Mouse (Mus musculus): ENCODE results near the gene Pcyt2.

Gene Pcyt2

DNA sequence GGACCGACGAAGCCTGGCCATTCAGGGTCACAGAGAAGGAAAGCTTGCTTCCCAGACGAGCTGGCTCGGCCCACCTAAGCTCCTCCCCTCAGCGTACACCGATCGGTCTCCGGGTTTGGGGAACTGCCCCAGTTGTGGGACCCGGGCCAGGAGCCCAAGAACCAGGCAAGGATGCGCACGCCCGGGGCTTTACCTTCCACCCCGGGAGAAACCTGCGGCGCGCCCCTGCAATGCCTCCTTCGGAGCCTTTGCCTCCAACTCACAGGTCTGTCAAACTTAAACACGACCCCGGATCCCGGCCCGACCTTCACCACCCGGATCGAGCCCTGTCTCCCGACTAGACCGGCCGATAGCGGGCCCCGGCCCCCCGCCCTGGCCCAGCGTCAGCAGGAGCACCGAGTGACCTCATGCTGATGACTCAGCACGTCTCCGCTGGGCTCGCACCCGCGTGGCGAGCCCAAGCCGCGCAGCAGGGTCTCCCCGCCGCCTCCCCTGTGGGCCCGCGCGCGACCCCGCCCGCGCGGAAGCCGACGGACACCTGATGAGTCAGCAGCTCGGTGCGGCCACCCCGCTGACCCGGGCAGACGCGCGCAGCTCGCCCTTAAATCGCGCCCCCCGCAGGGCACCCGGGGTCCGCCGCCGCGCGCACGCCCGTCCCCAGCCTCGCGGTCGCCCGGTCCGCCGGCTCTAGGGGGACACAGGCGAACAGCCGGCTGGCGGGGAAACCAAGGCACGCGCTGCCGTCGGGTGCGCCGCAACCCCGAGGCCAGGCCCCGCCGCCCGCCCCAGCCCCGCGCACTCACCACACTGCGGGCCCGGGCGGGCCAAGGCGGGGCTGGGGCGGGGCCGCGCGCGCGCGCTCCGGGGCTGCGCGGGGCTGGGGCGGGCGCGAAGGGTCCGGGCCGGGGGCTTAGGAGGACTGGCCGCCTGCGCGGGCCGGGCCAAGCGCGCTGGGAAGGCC lies 15.1 kb upstream of the Pcyt2 start:
- peak; percentile 73 to 75 for DNase-seq

DNA sequence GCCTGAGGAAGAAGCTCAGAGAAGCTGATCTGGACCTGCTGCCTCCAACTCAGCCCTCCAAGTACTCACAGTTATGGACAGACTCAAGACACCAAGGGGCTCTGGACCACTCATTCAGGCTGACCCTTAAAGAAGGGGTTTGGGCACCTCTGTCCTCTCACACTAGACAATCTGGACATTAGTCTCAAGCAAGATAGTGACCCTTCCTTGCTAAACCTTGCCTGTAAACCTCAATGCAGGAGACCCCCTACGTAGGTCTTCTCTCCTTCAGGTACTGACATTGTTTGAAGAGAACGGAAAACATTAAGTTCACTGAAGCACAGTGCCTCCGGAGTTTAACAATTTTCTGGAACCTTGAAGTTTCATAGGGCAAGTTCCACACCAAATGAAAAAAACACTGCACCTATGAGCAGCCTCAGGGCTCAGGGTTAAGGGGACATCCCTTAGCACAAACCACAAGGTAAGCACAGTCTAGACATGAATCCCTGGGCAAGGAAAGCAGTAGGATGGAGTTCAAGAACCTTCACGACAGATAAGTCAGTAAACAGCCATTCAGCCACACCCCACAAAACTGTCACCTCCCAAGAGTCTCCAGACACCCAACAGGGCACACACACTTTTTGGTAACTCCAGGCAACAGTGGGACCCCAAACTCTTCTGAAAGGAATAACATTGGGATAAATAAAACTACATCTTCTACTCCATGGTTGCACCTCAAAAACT lies 14.2 kb upstream of the Pcyt2 start:
- no peak for DNase-seq

DNA sequence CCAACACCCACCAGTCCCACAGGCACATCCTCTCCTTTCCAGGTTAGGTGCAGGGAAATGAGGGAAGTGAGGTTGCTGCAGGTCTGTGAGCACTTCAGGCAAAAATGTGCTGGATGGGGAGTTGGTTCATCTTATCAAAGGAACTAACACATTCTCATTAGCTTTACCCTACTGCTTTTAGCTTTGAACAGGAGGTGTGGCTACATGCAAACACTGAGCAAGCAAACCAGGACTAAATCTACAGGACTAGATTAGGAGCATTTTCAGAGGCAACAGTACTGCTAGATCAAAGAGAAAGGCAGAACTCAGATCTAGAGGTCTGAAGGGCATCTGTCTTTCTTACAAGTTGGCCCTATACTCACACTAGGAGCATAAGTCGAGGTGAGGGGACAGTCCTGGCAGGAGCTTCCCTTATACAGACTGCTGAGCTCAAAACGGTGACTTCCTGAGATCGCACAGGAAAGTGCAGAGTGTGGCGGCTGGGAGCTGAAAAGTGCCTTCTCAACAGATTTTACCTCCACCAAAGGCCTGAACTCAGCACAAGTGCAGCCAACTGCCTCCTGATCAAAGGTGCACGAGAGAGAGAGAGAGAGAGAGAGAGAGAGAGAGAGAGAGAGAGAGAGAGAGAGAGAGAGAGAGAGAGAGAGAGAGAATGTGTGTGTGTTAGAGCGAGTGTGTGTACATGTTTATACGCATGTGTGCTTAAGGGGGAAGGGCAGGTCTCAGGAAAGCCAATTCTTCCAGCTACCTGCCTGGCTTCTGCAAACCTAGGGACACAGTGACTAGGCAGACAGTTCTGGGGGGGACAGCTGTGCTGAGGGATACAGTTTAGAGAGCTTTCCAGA lies 13.4 kb upstream of the Pcyt2 start:
- no peak for DNase-seq

DNA sequence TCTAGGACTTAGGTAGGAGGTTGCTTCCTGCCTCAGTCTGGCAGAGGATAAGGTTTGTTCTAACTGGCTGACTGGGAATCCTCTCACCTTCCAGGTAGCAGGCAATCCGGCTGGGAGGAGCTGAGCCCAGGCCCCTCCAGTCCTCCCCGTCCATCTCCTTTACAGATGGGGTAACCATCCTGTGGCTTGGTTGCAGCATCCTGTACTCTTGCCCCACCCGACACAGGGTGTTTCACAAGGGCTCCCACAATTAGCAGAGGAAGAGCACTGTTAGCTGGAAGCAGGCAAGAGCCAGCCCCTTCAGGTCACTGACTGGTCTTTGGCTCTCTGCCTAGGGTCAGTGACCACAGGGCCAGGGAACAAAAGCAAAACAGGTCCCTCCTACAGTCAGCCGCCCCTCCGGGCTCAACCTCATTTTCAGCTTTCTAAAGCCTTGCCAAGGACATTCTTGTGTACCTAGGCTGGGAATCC lies 12.7 kb upstream of the Pcyt2 start:
- no peak for DNase-seq

DNA sequence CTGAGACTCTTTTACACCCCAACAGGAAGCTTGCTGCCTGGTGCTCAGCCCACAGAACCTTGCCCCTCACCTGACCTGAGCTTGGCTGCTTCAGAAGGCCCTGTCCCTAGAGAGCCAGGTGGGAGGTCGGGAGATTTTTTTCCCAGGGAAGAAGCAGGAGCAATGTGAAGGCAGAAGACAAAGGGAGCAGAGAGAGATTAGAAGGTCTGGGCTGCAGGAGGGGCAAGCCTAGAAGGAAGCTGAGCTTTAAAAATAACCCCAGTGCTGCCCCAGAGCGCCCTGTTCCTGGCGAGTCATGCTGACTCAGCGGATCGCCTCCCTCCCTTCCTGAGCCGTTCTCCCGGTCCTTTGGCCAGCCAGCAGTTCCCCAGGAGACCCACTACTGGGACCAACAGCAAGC lies 12.2 kb upstream of the Pcyt2 start:
- DNase-seq: no peak

DNA sequence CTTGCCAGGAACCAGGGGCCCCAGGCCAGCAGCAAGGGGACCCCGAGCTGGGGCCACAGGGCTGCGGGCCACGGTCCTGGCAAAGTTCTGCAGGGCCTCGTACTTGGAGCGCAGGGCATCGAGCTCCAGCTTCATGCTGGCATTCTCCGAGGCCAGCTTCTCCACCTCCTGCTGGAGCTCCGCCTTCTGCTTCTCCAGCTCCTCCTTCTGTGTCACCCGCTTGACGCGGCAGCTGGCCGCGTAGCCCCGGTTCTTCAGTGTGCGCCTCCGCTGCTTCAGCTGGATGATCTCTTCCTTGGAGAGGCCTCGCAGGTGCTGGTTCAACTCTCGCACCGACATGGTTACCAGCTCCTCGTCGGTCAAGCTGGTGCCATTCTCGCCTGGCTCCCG lies 11.6 kb upstream of the Pcyt2 start:
- peak in 1 of 2 experiments; percentile 40 for DNase-seq

DNA sequence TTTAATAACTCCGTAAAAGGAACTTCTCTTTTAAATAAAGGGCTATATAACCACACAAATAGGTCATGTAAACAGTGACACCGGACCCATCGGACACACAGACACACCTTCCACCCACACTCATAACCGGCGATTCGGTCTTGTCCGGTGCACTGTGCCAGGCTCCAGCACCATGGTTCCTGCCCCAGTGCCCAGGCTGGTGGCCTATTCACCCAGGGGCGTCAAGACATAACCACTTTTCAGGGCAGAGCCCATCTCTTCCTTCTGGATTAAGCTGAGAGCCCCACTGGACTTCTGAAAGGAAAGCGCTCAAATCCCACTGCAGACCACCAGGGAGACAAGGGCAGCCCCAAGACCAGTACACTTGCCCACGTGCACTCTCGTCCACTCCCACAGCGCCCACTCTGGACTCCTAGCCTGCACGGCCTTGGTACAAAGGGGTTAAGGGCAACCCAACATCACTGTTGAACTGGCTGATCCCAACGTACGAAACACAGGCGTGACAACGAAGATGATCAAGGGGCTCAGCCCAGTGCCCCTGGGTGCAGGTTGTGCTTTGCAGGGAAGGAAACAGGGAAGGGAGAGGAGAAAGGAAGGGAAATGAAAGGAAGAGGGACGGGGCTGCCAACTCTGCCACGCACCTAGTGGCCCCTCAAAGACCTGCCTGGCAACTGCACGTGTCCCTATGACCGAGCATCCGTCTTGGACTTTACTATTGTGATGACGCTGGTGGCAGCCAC lies 11.0 kb upstream of the Pcyt2 start:
- no peak for DNase-seq

DNA sequence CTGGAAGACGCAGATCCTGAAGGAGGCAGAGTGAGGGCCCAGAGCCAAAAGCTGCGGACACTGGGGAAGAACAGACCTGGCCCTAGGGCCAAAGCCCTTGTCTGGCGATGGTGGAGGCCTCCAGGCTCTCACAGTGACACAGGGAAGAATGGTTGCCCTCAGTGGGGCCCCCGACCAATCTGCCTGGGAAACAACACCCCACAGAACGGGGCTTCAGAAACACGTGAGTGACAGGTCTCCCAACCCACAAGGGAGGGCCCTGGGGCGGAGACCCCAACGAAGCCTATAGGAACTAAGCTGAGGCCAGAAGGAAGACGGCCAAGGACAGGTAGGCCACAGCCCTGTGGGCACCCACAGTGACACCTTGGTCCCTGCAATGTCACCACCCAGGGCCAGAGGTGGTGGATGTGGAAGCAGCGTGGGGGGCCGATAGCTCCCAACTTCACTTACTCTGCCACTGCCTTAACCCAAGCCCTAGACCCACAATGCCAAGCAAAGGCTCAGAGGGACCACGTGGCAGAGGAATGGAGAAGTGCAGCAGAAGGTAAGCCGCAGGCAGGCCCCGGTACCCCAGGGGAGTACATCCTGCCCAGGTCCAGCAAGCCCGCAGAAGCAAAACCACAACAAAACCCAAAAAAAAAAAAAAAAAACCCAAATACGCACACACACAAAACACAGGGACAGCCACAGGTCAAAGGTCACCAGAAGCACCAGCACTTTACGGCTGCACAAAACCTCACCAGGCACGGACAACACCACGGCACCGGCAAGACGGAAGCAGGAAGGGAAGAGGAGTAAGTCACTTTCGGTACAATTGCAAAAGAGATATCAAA lies 9.9 kb upstream of the Pcyt2 start:
- DNase-seq: no peak

DNA sequence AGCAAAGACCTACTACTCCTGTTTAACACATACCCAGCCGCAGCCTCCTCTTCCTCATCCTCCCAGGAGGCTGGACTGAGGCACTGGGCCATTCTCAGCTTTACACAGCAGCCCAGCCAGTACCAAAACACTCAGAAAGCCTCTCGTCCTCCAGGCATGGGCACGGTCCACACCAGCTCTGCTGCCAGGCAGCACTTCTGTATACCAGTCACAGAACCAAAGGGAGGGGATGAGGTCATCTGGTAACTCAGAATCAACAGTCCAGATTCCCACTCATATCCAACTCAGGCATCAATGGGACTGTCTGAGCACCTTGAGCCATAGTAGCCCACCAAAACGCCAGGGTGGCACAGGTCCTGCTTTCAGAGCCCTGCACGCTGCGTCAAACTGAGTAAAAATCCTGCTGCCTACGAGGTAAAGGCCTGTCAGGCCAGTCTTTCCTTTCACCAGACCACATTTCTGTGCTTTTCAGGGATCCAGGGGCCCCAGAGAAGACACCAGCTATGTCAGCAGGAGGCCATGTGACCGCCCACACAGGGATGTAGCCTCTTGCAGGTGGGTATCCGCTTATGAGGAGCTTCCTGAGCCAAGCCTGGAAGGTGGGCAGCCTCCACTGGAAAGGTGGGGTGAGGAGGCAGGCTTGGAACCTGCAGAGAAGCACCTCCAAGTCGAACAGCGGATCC lies 9.2 kb upstream of the Pcyt2 start:
- no peak for DNase-seq

DNA sequence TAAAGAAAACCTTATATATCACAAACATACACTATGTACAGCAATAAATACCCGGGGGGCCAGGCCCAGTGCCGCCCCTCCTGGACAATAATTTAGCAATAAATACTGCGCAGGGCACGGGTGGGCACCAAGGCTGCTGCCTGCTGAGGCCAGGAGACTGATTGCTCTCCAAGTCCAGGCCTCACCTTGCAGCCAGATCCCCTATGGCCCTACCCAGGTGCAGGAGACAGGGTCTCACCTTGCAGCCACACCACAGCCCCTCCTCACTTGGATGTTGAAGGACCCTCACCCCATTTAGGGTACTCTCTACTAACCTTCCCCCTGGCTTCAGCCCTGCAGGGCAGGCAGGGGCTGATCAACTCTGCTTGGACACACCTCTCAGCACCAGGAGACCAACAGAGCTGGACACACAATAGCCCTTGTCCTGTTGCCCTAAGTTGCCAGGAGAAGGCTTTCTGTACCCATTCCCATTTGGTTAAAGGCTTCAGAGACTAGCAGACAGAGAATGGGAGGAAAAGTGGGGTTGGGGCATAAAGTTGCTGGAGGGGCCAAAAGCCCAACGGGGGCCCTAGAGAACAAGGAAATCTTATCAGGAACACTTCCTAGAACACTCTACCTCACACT lies 7.5 kb upstream of the Pcyt2 start, which contains the start of gene Sirt7:
Gene Sirt7, minus strand, starts transcription at position 89 of the 624 bp plus-strand sequence.
- DNase-seq: no peak

DNA sequence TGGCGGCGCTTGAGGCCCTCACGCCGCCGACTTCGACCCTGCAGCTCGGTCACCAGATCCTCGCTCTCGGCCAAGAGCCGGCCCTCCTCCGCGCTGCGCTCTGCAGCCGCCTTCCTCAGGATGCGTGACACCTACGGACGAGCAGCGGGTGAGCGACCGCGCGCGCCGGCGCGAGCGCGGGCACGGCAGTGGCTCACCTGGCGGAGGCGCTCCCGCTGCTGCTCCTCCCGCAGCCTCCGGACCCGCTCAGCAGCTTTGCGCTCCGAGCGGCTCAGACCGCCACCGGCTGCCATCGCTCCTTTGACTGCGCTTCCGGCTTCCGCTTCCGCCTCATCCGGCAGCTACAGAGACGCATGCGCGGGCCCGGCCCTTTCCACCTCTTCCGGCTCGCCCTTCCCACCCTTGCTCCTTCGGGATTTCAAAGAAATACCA lies 7.0 kb upstream of the Pcyt2 start:
- DNase-seq: peak; percentile 90 to 93

DNA sequence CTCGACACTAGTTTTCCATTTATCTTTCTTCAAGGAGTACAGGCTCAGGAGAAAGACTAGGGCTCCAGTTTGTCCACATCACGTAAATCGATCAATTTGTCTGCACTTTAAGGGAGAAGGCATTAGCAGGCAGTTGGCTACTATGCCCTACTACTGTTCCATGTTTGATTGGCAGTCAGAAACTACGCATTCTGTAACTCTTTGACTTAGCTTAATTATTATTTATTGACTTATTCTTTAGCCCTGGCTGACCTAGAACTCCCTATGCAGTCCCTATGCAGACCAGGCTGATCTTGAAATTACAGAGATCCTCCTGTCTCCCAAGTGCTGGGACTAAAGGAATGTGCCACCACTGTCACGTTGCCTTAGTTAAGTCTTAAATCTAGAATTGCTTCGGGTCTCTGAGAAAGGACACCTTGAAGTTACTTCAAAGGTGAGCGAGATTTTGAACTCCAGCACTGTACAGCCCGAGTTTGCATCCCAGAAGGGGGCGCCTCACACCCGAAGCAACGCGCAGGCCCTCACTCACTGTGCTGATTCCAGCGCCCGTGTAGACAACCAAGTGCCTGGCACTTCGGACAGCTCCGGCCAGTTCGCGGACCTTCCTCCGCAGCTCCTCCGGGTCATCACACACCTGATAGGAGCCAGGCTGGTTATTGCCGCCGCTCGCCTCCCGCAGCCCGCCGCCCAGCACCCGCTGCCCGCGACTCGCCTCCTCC lies 6.4 kb upstream of the Pcyt2 start:
- peak; percentile 79 to 80 for DNase-seq

DNA sequence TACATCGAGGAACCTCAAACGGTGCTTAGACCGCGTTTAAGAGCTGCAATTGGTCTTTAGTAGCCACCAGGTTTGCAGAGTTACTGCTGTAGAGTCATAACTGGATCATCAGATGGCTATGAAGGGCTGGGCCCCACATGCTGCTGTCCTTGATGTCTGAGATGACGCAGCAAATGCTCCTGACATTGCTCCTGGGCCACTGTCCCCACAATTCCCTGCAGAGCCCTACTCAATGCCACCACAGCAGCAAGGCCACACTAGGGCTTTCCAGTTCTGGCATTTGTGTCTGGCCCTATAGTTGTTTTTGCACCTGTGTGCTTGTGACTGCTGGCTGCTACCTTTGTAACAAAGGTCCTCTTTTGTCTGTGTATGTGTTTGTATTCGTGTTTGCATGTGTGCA lies 5.1 kb upstream of the Pcyt2 start:
- no peak for DNase-seq

DNA sequence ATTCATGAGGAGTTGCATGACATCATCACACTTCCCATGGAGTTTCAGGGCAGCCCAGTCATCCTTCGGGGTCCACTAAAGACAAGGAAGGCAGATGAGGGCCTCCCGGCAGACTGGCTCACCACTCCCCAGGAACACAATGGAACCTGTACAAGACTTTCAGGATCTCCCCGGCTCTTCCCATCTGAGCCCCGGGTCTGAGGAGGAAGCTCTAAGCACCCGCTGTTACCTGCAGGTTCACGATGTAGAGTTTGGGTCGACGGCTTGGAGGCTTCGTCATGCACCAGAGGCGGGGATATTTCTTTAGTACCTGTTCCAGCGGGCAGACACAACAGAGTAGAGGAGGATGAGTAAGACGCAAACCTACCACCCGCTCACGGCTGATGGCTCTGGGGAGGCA lies 2.5 kb upstream of the Pcyt2 start:
- no peak for DNase-seq

DNA sequence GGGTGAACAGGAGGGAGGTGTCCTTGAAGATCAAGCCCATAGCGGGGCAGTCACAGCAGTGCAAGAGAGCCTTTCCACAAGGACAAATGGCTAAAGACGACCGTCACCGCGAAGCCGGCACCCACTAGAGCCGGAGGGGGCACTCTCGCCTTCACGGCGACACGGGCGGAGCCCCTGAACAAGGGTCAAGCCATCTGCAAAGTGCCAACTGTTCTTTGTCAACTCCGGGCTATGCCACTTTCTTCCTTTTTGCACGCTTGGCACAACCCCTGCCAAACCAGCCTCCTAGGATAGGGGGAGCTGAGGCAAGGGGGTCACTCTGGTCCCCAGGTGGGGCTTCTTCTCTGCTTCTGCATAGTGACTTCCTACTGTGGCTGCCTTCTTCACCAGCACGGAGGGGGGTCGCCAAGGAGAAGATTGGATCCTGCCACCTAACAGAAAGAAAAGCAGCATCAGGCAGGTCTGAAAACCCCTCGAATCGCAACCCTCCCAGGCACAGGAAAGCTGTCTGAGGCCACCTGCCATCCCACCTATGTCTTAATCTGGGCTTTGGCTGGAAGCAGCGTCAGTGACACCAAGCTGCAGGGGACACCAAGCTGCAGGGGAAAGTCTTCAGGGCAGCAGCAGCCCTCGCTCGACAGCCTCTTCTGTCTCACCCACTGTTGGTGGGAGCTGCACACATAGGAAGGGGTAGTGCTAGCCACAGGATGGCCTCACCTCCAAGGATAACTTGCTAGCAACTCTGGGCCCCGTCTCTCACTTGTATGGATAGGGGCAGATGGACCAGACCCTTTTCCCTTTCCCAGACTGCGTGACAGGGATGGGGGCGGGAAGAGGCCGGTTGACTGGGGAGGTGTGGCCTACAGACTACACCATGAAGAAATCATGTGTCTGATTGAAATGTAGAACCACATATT lies 1.1 kb upstream of the Pcyt2 start:
- peak in 1 of 2 experiments; percentile 23 for DNase-seq

DNA sequence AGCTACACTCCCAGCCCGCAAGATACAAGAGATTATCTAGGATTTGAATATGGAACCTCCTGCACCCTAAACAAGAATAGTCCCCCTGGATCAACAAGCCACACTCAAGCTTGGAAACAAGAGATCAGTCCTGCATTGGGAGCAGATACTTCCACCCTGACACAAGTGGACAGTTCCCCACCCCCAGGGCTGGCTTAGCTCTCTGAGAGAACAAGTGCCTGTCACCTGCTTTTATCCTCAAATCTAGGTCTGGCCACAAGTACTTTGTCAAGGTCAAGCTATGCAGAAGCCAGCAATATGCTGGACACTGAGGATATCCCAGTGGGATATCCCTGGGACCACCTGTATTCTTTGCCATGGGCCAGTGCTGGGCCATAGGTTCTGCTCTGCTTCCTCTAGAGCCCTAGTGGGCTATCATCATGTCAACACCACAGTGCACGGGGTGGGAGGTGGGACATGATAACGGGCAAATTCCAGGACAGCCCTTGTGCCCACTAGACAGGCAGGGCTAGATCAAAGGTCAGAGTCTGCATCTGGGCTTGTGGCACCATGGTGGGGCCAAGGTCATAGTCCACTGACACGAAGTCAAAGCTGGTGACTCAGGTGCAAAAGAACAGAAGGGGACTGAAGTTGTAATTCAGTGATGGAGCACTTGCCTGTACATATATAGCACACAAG lies 980 bp downstream of the Pcyt2 start:
- peak in 1 of 2 experiments; percentile 39 for DNase-seq

DNA sequence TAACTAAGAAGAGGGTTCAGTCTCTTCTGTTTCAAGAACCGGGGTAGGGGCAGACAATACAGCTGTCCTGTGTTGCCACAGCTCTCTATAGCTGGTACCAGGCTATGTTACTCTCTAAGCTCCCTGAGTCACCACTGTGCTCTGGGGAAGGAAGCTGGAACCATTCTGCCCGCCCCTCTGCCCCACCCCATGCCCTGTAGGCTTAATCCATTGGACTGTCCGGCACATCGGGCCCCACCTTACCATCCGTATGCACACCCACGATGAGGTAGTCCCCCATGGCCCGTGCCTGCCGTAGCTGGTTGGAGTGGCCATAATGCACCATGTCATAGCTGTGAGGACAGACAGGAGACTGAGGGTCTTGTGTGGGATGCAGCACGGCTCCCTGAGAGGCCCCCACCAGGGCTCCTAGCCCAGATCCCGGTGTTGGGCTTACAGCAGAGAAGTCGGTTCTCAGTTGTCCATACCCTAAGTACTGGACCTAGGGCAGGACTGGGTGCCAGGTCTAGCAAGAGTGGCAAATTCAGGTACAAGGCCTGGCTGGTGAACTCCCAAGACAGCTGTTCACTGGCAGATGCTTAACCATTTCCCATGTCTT lies 2.0 kb downstream of the Pcyt2 start:
- DNase-seq: peak in 1 of 2 experiments; percentile 17

All from cerebellum, postnatal 10 days (tissue).